Mouse (Mus musculus): Measurements from ENCODE around the gene B4galnt2.
"Not testable (repeated sequence)": the region's sequence is repeated elsewhere in the genome, so short reads cannot be mapped to it uniquely, and the experiment has no call there.

B4galnt2 gene

DNA sequence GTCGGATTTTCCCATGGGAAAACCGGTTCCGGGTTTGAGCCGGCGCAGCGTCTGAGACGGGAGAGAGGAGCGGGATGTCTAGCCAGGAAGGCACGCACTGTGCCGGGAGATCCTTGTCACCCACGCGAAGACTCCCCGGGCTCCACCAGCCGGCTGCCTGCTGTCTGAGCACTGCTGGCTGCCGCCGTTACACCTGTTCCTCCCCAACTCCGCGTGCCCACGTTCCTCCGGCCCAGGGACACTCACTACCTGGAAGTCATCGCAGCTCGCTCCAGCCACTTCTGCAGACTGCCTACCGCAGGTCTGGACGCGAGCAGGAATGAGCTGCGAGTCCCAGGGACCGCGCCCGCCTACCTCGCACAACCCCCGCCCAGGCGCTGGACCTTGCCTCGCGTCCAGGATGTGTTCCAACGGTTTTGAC lies at the start of gene B4galnt2:
TSS of gene B4galnt2 (minus strand) at position 321 of the 421 bp plus-strand sequence.
- DNase-seq = no peak

- DNase-seq = no peak
These were observed 48.6 kb upstream of the B4galnt2 start for GRCm38 (mm10) chr11:95963304-95963703.

GRCm38 (mm10) chr11:95959152-95959551 lies 44.5 kb upstream of the B4galnt2 start:
- DNase-seq = no peak

GRCm38 (mm10) chr11:95958251-95958650 lies 43.6 kb upstream of the B4galnt2 start:
- DNase-seq = no peak

- no peak for DNase-seq
These were observed 42.7 kb upstream of the B4galnt2 start for GRCm38 (mm10) chr11:95957407-95957806.

DNA sequence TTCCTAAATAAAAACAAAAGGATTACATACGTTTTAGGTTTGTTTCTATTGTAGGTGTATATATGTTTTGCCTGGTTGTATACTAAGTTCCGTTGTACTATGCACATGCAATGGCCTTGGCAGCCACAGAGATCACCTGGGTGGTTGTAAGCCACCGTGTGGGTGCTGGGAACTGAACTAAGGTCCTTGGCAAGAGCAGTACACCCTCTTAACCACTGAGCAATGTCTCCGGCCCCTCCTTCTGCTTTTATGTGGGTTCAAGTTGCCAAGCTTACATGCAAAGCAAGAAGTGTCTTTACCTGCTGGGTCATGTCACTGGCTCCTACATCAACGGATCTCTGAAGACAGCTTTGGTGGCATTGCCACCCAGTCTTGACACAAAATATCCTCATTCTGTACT lies 38.6 kb upstream of the B4galnt2 start:
- no peak for DNase-seq

DNA sequence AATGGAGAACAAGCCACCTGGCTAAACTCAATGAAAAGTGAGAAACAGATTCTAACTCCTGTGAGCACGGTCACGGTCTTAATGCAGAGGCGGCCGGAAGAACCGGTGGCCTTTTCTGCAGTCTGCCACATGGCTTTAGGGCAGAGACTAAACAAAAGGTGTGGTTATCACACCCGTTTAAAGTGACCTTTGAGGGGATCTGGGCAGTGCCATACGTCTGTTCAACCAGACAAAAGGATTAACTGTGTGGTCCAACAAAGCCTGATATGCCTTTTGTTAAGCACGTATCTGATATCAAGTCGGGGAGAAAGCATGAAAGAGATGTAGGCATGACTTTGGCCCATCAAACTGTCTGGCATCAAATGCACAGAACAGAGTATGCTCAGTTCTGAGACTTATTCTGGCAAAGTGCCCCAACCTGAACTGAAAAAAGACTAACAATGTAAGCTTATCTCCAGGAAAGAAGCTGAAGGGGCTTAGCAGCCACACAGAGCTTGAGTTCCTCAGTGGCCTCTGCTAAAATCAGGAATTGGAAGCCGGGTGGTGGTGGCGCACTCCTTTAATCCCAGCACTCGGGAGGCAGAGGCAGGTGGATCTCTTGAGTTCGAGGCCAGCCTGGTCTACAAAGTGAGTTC lies 31.3 kb upstream of the B4galnt2 start:
- DNase-seq = no peak

- no peak for DNase-seq
These were observed 25.3 kb upstream of the B4galnt2 start for GRCm38 (mm10) chr11:95939828-95940507.

DNA sequence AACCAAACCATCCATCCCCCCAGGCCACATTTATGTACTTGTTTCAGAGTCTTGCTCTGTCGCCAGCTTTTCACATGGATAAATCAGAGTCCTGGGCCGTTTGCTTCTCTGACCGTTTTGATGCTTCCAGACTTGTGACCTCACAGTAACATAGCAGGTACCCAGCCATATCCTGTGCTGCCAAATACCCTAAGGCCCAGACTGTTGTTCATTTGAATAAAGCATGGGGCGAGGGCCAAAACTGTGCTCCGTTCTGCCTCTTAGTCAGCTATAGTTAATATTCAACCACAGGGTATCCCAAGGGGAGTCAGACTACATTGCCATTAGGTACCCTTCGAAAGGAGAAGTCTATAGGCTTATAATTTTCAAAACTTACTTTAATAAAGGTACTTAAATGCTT lies 21.7 kb upstream of the B4galnt2 start:
- no peak for DNase-seq

DNA sequence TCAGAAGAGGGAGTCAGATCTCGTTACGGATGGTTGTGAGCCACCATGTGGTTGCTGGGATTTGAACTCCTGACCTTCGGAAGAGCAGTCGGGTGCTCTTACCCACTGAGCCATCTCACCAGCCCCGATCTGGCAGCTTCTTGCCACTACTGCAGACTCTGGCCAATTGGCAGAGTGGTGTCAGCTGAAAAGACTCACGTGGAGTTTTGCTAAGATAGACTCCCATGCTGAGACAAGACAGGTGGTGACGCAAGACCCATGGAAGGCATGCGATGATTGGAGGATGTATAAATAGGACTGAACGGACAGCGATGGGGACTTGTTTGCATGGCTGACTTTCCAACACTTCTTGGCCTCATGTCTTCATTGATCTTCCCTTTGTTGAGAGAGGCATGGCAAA lies 17.5 kb upstream of the B4galnt2 start:
- not testable (repeated sequence) for DNase-seq

GRCm38 (mm10) chr11:95926398-95926797 lies 11.7 kb upstream of the B4galnt2 start:
- no peak for DNase-seq

GRCm38 (mm10) chr11:95925976-95926375 lies 11.3 kb upstream of the B4galnt2 start:
- DNase-seq = no peak

DNA sequence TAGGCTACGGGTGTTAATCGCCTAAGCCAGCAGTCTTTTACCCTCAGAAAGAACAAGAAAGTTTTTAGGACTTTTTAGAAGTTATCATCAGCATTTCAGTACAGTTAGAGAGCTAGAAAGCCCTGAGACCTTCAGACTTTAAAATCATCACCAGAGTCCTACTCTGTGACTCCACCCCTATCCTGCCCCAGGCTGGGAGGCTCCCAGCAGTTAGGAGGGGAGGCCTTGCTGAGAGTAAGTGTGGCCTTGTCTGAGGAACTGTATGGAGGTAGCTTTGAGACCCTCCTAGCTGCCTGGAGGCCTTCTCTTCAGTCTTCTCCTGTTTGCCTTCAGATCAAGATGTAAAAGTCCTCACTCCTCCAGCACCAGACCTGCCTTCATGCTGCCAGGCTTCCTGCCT lies 9.5 kb upstream of the B4galnt2 start:
- no peak for DNase-seq

- DNase-seq = not testable (repeated sequence)
These were observed 8.8 kb upstream of the B4galnt2 start for GRCm38 (mm10) chr11:95923477-95923876.

DNA sequence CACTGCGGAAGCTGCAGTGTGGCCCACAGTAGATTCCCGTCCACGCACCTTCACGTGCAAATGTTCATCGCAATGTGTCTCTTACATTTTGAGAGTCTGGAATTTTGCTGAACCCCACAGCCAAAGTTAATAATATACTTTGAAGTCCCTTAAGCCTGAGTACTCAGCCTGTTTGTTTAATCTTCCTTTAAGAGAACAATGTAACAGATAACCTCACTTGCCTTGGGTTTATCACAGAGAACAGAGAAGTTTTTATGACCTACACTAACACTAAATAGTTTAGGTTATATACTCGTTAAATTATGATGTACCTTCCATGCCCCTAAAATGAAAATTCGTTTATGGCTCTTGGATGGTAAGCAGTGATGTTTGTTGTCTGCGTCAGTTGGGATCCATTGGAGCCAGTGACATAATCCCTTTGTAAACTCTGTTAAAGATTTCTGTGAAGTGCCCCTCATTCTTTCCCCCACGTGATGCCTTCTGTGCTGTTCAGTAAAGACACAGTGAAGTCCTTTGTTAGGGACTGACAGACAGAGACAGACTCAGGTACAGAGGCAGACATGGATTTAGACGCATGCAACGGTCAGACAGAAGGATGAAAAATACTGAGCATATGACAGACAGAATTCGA lies 7.4 kb upstream of the B4galnt2 start:
- DNase-seq = no peak

GRCm38 (mm10) chr11:95916426-95916825 lies 1.7 kb upstream of the B4galnt2 start:
- DNase-seq = no peak

DNA sequence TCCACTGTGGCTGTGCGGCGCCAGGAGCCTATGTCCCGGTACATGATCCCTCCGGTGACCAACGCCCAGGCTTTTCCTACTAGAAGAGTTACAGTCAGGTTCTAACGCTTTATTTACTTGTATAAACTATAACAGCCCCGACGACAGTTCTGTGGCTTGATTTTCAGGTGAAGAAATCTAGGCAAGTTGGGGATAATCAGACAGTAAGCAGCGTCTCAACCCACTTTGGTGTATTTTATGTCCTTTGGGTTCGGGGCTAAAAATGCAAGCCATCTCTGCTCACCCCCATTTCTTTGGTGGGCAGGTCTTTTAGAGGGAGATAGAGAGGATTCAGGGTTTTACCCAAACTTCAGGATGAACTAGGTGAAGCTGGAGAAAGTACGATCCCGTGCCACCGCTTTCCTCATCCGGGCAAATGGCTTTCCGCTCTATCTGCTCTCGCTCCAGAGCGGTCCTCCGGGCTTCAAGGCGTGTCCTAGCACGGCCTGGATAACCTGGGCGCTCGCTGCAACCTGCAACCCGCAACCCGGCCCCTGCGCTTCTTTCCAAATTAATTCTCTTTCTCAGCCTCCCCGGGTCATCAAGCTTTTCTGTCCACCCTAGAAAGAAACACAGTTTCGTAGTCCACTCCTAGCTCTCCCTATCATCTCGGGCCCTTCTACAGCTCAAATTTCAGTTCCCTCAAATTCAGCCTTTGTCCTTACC lies 467 bp upstream of the B4galnt2 start:
- DNase-seq = no peak

- DNase-seq = no peak
These were observed 628 bp downstream of the B4galnt2 start for GRCm38 (mm10) chr11:95913959-95914566.

GRCm38 (mm10) chr11:95911579-95911978 lies 3.1 kb downstream of the B4galnt2 start:
- no peak for DNase-seq

- no peak for DNase-seq
These were observed 6.7 kb downstream of the B4galnt2 start for GRCm38 (mm10) chr11:95907805-95908524.

- no peak for DNase-seq
These were observed 10.4 kb downstream of the B4galnt2 start for GRCm38 (mm10) chr11:95904290-95904689.

DNA sequence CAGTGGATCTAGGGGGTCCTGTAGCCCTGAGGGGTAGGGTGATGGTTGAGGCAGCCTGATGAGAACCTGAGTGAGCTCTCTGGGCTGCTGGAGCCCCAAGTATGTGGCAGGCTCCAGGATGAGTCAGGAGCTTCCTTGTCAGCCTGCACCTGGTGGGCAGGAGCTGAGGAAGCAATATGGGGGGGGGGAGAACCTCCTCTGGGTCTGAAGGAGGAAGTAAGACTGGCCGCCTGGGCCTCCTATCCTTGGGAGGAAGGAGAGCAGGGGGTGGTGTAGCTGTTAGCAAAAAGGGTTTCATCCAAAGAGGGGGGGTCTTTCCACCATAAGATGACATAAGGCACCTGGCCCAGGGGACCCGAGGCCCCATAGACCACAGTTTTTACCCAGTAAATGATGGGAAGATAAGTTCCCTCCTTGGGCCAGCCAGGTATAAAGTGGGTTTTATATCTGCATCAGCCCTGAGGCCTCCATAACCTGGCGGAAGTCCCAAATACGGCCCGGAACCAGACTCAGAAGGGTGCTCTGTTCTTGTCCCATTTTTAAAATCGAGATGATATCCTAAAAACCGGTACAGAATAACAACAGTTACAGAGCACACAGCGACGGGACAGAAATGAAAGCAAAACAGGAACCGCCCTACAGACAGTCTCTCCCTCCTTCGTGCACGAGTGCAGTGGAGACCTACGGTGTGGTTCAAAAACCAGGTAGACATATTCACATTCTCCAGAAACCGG lies 18.1 kb downstream of the B4galnt2 start:
- no peak for DNase-seq

Measured in layer of hippocampus, adult 9-11 months (tissue).